Mouse (Mus musculus) brain, embryonic 14.5 days (tissue): ENCODE measurements at regions not wholly inside any gene's neighbourhood (a gene's known extent, or its start where the extent isn't known, plus 50 kb on each side); places are given as distances from the start of the nearest gene placed in this dataset.

Source experiments
- CTCF ChIP-seq: fragments of 200-500 bp; IDR thresholded peaks from 2 replicates; pipeline ENCODE4 v1.5.1; 2012; ENCODE audit warnings: inconsistent platforms, mild to moderate bottlenecking, moderate library complexity, borderline replicate concordance; ENCODE audit not compliant: insufficient read depth, insufficient read length; ENCODE audit errors: extremely low read depth
- POLR2A ChIP-seq: fragments of 200-500 bp; IDR thresholded peaks from 2 replicates; pipeline ENCODE4 v1.6.1; 2012; ENCODE audit warnings: mild to moderate bottlenecking, inconsistent platforms, borderline replicate concordance; ENCODE audit not compliant: poor library complexity, insufficient read depth, insufficient read length, severe bottlenecking; ENCODE audit errors: extremely low read depth

DNA sequence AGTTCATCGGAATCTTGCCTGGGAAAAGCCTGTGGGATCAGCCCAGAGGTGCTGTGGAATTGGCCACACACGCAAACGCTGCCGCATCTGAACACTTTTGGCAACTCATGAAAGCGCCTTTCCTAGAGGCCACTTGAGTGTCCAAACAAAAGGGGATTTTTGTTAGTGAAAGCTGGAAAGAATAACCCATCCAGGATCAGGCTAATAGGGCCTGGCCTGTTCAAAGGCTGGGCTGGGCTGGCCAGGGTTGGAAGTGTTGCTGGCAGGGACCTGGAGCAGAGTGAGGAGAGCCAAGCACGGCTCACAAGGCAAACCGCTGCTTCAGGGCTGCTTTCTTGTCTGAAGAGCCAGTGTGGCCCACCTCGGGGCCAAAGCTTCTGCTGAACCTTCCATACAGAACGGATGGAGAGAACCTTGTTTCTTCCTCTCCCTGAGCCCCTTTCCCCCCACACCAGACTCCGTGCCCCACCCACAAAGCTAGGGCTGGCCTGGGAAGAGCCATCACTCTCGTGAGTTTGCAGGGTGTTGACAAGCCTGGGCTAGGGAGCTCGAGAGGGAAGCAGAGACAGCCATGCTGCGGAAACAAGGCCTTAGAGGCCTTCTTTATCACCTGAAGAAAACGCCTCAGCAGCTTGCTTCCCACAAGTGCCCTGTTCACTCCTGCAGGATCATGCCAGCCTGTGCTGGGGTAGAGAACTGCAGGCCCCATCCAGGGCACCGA lies 459.5 kb downstream of the Ccdc171 start:
- no peak for TF ChIP-seq POLR2A
- no peak for TF ChIP-seq CTCF
